Mouse (Mus musculus): Measurements from ENCODE around the gene Pde7b. TPM values are rescaled to one million over a fixed set of nuclear protein-coding genes. Genes with fewer than 3 reads are reported as not detected.
A peak's percentile ranks its signal among the peaks of the same experiment; 100 is the strongest.

Pde7b gene
- polyA plus RNA-seq, 1 experiment from 2014 or later: 3.7 TPM

DNA sequence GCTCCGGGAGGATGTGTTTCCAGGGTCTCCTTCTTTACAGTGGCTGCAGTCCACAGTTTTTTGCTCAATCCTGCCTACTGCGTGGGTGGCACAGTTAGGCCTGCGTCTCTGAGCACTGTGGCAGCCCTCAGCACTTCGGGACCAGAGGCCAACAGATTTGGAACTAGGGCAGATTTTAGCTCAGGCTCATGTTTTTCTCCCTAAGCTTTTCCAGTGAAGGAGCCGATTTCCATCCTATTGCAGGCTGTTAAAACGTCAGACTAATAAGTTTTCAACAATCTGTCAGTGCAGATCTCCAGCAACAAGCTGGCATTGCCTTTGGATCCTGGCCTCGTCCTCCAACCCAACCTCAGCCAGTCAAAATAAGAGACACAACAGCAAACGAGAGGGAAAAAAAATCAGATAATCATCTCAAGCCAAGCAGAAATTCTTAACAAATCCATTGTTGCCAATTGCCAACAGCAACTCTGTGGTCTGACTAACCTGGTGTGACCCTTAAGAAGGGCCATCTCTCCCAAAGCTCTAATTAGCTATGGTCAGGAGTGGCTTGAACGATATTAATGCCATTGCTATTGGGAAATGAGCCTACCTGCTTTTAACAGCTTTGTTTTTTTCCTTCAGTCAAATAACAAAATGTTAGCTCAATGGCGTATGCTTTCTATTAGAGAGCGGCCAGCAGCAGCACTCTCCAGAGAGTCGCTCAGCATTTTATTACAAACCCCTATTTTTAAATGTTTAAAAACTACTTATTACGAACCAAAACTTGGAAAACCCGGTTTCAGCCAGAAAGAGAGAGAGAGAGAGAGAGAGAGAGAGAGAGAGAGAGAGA, 92.4 kb downstream of the Pde7b start:
- Histone ChIP-seq H3K27me3 (no peaks in the 10 kb centered on the region), H3K36me3 (no peaks in the 10 kb centered on the region), H3K4me3 (no peak overlapping the region), H3K4me2 (replicated peaks) (no peak overlapping the region), H3K9me3 (no peaks in the 10 kb centered on the region), H3K4me1 (peaks cover 7% of the 10 kb centered on the region), H3K27ac (replicated peaks) (peak overlapping the region; percentile 53; the same call in 1 of the 2 replicates), H3K9ac (replicated peaks) (no peak overlapping the region)
- WGBS: 61% methylated on average over 14 of the region's 14 CpGs
- ATAC-seq (replicated peaks): 0 out of 2 replicates have a peak, but pooled peaks have one; percentile 51

DNA sequence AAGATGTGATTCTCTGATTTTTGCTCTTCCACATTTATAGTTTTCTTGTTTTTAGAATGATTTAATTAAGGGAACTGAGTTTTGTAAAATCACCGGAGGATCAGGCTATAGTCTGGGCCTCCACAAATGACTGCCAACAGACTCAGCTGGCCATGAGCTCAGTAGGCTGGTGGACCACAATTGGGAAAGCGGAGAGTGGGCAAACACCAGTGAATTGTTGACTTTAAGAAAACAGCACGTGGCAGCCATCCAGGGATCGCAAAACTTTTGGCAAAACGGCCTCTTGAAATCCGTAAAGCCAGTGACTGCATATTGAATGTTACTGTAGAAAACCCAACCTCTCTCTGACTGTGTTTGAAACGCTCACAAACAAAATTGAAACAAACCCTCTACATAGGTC, 94.8 kb downstream of the Pde7b start:
- H3K9me3 ChIP-seq: no peaks in the 10 kb centered on the region
- H3K27ac ChIP-seq (replicated peaks): no peak overlapping the region
- 65% methylated on average over 7 of the region's 7 CpGs for WGBS
- no peak overlapping the region for H3K4me2 ChIP-seq (replicated peaks)
- ATAC-seq (replicated peaks): no peak
- no peak overlapping the region for H3K9ac ChIP-seq (replicated peaks)
- no peaks in the 10 kb centered on the region for H3K36me3 ChIP-seq
- no peak overlapping the region for H3K4me3 ChIP-seq
- peaks cover 7% of the 10 kb centered on the region for H3K4me1 ChIP-seq
- no peaks in the 10 kb centered on the region for H3K27me3 ChIP-seq

DNA sequence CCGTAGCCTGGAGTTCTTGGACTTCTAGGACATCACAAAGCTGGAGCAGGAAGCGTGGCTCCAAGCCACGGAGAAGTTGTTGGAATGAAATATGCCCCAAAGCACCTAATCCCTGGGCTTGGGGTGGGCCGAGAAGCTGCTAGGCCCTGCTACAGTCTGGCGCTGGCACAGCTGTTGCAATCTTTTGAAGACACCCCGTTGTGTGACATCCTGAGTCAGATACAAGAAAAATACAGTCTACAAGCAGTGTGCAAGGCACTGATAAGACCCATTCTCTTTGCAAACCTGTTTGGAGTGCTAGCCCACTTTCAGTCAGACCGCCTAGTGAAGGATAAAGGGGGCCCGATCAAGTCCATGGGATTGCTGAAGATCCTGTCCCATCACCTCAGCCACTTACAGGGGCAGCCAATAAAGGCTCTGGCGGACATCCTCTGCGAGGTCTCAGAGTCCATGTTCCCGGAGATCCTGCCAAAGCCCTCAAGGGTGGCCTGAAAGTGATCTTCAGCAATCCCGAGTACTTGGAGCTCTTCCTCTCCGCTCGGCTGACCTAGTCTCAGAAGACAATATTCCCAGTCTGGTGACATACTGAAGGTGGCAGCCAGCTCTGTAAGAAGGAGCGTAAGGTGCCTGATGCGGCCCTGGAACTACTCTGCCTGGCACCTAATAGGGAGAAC, 99.0 kb downstream of the Pde7b start:
- 92% methylated on average over 16 of the region's 16 CpGs for WGBS
- Histone ChIP-seq H3K9me3 (no peaks in the 10 kb centered on the region), H3K27ac (replicated peaks) (no peak overlapping the region), H3K4me2 (replicated peaks) (no peak overlapping the region), H3K27me3 (no peaks in the 10 kb centered on the region), H3K9ac (replicated peaks) (no peak overlapping the region), H3K36me3 (no peaks in the 10 kb centered on the region), H3K4me1 (0 out of 2 replicates have a peak, but pooled peaks cover 3% of the 10 kb centered on the region), H3K4me3 (no peak overlapping the region)
- ATAC-seq (replicated peaks): no peak

DNA sequence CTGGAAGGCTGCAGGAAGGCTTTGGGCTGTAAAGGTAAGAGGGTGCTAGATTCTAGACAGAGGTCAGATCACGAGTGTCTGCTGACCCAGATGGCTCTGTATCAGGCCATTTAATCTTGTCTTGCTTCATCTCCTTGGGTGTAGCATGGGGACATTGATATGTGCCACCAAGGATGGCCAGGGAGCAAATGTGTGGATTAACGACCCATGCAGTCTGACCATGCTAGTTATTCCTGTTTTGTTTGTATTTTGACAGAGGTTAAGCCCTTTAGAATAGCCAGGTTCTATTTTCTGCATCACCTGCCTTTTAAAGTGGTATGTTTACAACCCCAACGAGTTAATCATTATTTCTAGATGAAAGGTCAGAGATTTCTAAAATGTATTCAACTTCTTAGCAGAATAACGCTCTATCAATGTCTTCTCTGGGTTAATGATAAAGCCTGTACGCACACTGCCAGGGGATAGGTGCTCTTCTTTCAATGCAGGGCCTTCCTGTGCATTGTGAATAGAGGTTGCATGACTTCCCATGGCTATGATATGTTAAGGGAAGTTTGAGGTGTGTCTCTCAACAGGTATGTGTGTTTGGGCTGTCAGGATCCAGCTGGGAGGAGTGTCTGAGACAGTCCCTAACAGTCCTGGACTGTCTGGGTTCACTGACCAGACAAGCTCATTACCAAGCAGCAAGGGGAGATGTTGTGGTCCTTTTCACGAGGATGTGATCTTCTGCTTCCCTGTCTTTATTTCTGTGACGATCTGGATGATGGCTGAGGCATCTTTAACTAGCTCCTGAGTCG, 103.0 kb downstream of the Pde7b start:
- Histone ChIP-seq H3K27ac (replicated peaks) (no peak overlapping the region), H3K9ac (replicated peaks) (no peak overlapping the region), H3K27me3 (no peaks in the 10 kb centered on the region), H3K4me3 (no peak overlapping the region), H3K9me3 (no peaks in the 10 kb centered on the region), H3K4me2 (replicated peaks) (no peak overlapping the region), H3K4me1 (no peaks in the 10 kb centered on the region), H3K36me3 (no peaks in the 10 kb centered on the region)
- ATAC-seq (replicated peaks): no peak
- WGBS: 76% methylated on average over 8 of the region's 8 CpGs

DNA sequence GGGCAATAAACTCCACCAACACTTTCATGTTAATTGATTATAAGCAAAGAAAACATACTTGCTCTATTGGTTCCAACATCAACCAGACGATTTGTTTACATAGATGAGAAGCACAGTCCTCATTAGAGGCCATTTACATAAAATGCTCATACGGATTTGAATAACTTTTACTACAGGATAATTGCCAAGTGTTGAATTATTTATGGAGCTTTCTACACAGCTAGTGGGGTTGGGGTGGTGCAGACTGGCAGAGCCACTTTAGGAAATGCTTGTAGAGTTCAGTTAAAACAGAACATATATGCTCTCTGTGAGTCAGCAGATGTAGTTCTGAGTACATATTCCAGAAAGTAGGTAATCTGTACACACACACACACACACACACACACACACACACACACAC, 118.9 kb downstream of the Pde7b start:
- Histone ChIP-seq H3K36me3 (no peaks in the 10 kb centered on the region), H3K4me1 (0 out of 2 replicates have a peak, but pooled peaks cover 3% of the 10 kb centered on the region), H3K4me2 (replicated peaks) (no peak overlapping the region), H3K9ac (replicated peaks) (no peak overlapping the region), H3K27ac (replicated peaks) (no peak overlapping the region), H3K9me3 (no peaks in the 10 kb centered on the region), H3K4me3 (no peak overlapping the region), H3K27me3 (no peaks in the 10 kb centered on the region)
- ATAC-seq (replicated peaks): peak; percentile 72
- 17% methylated on average over 2 of the region's 2 CpGs for WGBS

DNA sequence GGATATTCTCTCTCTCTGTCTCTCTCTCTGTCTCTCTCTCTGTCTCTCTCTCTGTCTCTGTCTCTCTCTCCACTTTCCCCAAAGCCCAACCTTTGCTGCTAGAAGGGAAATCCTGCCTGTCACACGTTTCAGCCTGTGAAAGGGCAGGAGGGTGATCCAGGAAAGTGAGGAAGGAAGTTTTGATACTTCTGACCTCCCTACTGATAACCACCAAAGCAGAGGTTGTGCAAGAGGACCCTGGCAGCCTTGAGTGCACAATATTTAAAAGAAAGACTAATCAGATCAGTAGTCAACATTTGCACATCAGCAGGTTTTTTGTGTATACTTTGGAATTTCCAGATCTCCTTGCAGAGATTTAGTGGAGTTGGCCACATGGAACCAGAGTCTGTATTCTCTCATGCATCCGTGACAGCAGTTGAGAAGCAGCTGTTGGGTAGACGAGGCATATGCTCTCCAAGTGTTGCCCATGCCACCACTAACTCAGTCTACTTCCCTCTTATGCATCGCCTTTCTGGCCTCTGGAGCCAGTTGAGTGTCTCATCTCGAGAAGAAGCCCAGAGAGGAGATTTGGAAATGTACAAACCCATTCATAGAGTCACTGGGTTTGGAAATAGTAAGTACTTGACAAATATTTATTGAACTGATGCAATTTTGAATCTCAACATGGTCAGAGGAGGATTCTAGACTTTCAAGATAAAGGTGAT, 129.6 kb downstream of the Pde7b start:
- Histone ChIP-seq H3K4me3 (no peak overlapping the region), H3K4me2 (replicated peaks) (no peak overlapping the region), H3K9me3 (no peaks in the 10 kb centered on the region), H3K36me3 (no peaks in the 10 kb centered on the region), H3K27ac (replicated peaks) (no peak overlapping the region), H3K4me1 (peaks cover 1% of the 10 kb centered on the region; the same call in 1 of the 2 replicates), H3K27me3 (no peaks in the 10 kb centered on the region), H3K9ac (replicated peaks) (no peak overlapping the region)
- no peak for ATAC-seq (replicated peaks)
- 74% methylated on average over 5 of the region's 5 CpGs for WGBS

DNA sequence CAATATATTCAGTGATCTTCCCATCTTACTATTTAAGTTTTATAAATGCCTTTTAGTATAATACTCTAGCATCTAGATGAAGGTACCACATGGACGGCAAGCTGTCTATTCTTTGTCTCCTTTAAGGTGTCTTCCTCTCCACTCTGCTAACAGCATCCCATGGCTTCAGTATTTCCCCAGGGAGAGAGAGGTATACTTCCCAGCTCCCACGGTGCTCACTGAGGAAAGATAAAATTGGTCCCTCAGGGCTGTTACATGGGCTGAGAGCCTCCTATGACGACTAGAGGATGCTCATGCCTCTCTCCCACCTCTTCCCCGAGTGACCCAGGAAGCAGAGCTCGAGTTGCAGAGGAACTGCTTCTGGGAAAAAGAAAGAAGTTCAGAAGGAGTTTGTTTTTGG, 130.9 kb downstream of the Pde7b start:
- Histone ChIP-seq H3K27ac (replicated peaks) (no peak overlapping the region), H3K4me3 (no peak overlapping the region), H3K4me2 (replicated peaks) (no peak overlapping the region), H3K36me3 (no peaks in the 10 kb centered on the region), H3K27me3 (no peaks in the 10 kb centered on the region), H3K9me3 (no peaks in the 10 kb centered on the region), H3K4me1 (peaks cover 5% of the 10 kb centered on the region; the same call in 1 of the 2 replicates), H3K9ac (replicated peaks) (no peak overlapping the region)
- no peak for ATAC-seq (replicated peaks)
- WGBS: 74% methylated on average over 5 of the region's 5 CpGs

DNA sequence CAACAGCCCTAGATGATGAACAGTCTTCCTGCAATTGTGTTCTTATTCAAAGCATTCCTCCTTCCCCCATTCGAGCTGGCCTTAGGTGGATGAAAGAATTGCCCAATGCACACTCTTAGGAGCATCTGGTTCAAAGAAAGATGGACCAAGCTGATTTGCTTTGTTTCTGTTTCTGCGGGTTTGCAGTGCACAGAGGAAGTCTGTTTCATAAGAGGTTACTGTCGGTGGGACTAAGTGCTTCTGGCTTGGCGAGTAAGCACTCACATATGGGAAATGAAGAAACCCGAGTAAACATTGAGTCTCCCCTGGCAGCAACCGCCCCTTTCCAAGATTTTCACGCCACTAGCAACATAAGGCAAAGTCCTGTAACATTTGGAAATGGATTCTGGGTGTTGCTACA, 134.8 kb downstream of the Pde7b start:
- no peak overlapping the region for H3K27ac ChIP-seq (replicated peaks)
- peaks cover 5% of the 10 kb centered on the region; the same call in 1 of the 2 replicates for H3K4me1 ChIP-seq
- no peak for ATAC-seq (replicated peaks)
- no peaks in the 10 kb centered on the region for H3K9me3 ChIP-seq
- H3K9ac ChIP-seq (replicated peaks): no peak overlapping the region
- 69% methylated on average over 7 of the region's 7 CpGs for WGBS
- no peaks in the 10 kb centered on the region for H3K36me3 ChIP-seq
- no peak overlapping the region for H3K4me3 ChIP-seq
- H3K27me3 ChIP-seq: no peaks in the 10 kb centered on the region
- H3K4me2 ChIP-seq (replicated peaks): no peak overlapping the region

DNA sequence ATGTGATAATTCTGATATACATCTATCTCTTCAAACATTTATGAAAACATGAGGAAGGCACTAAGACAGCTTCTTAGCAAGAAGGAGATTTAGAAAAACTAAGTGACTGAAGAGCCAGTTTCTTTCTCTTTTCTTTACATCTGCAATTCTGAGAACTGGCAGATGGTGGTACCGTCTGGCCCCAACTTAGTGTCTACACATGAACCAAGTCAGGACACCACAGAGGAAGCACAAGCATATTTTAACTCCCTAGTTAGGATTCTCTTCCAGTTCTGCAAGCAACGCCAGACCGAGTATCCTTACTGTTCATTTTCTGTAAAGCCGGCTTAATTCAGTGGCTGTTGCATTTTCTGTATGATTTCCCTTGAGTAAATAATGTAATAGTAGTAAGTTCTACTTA, 138.9 kb downstream of the Pde7b start:
- no peak overlapping the region for H3K4me2 ChIP-seq (replicated peaks)
- H3K36me3 ChIP-seq: no peaks in the 10 kb centered on the region
- WGBS: 77% methylated on average over 4 of the region's 4 CpGs
- no peaks in the 10 kb centered on the region for H3K27me3 ChIP-seq
- H3K4me3 ChIP-seq: no peak overlapping the region
- no peak overlapping the region for H3K27ac ChIP-seq (replicated peaks)
- no peak for ATAC-seq (replicated peaks)
- H3K4me1 ChIP-seq: peaks cover 5% of the 10 kb centered on the region; the same call in 1 of the 2 replicates
- H3K9me3 ChIP-seq: no peaks in the 10 kb centered on the region
- no peak overlapping the region for H3K9ac ChIP-seq (replicated peaks)

DNA sequence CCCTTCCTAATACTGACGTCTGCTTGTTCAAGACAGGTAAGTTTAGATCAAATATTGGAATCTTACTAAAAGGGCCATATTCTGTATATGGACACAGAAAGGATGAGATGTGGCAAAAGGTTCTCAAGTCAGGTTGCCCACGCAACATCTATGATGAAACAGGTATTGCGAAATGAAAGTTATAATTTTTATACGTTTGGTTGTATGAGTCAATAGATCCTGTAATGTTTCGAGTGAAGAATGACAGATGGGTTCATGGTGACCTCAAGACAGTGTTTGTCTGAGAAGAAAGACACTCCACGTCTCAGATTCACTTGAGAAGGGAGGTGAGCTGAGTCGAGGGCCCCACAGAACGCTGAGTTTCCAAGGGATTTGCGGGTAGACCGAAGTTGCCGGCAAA, 149.9 kb downstream of the Pde7b start:
- no peaks in the 10 kb centered on the region for H3K27me3 ChIP-seq
- H3K9me3 ChIP-seq: no peaks in the 10 kb centered on the region
- WGBS: 95% methylated on average over 11 of the region's 11 CpGs
- no peak for ATAC-seq (replicated peaks)
- H3K9ac ChIP-seq (replicated peaks): no peak overlapping the region
- no peak overlapping the region for H3K4me2 ChIP-seq (replicated peaks)
- no peak overlapping the region for H3K27ac ChIP-seq (replicated peaks)
- H3K36me3 ChIP-seq: no peaks in the 10 kb centered on the region
- H3K4me1 ChIP-seq: no peaks in the 10 kb centered on the region
- H3K4me3 ChIP-seq: no peak overlapping the region

DNA sequence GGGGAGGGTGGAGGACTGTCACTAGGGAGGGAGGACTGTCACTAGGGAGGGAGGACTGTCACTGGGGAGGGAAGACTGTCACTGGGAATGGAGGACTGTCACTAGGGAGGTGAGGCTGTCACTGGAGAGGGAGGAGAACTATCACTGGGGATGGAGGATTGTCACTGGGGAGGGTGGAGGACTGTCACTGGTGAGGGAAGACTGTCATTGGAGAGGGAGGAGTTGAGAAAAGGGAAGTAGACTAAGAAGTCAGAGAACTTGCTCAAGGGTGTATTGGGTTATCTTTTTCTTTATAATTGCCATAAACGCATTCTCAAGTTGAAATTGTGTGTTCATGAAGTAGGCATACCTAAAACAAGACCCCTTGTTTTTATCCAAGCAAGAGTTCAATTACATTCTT, 150.5 kb downstream of the Pde7b start:
- Histone ChIP-seq H3K4me1 (no peaks in the 10 kb centered on the region), H3K4me2 (replicated peaks) (no peak overlapping the region), H3K27me3 (no peaks in the 10 kb centered on the region), H3K27ac (replicated peaks) (no peak overlapping the region), H3K9ac (replicated peaks) (no peak overlapping the region), H3K36me3 (no peaks in the 10 kb centered on the region), H3K4me3 (no peak overlapping the region), H3K9me3 (no peaks in the 10 kb centered on the region)
- 95% methylated on average over 1 of the region's 1 CpGs for WGBS
- no peak for ATAC-seq (replicated peaks)
